Mouse (Mus musculus) embryonic fibroblast, embryonic 13.5 days (primary cell): ENCODE measurements around the gene Cspg5. TPM values are rescaled to one million over a fixed set of nuclear protein-coding genes. Genes with fewer than 3 reads are reported as not detected.

Experiments
- H3K27ac ChIP-seq: 2 replicates; pipeline ENCODE4 v1.5.1; 2012; ENCODE audit warnings: low read length, control low read depth, inconsistent platforms; ENCODE audit not compliant: insufficient read depth
- H3K4me1 ChIP-seq: 2 replicates; pipeline ENCODE4 v1.6.1; 2011; ENCODE audit warnings: low read length; ENCODE audit not compliant: control insufficient read depth, insufficient read depth
- H3K4me3 ChIP-seq: 2 replicates; pipeline ENCODE4 v1.5.1; 2011; ENCODE audit warnings: mild to moderate bottlenecking, control low read depth, low read length; ENCODE audit not compliant: insufficient read depth
- CTCF ChIP-seq: IDR thresholded peaks from 2 replicates; pipeline ENCODE4 v1.5.1; 2011; ENCODE audit warnings: mild to moderate bottlenecking, control low read depth, low read length, moderate library complexity, borderline replicate concordance; ENCODE audit not compliant: insufficient read depth
- POLR2A ChIP-seq: IDR thresholded peaks from 2 replicates; pipeline ENCODE4 v1.6.1; 2011; ENCODE audit warnings: low read depth, mild to moderate bottlenecking, control low read depth, low read length, moderate library complexity
- polyA plus RNA-seq: library from polyadenylated mRNA; stranded (reverse); fragments of >200 nt; gene quantifications from 2 replicates; pipeline ENCODE4 v1.2.4, GENCODE M21; 2011; ENCODE audit warnings: low read depth; ENCODE audit not compliant: missing spikeins, insufficient read length

The Cspg5 gene
- polyA plus RNA-seq, 1 experiment = 1.3 TPM

DNA sequence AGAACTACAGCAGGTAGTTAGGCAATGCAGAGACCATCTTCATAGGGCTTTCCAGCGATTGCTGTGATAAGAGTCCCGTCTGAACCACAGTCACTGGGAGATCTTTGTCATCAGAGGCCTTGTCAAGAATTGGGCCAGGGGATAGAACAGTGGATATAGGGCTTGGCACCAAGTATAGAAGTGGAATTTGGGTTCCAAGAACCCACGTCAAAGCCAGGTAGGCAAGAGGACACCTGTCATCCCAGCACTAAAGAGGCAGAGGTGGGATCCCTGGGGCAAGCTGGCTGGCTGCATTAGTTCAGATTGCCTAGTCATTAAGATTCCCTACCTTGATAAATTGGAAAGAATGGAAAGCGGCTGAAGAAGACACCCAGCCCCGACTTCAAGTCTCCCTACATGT, 62.8 kb downstream of the Cspg5 start:
- TF ChIP-seq POLR2A = no peak
- no peak for TF ChIP-seq CTCF
- Histone ChIP-seq H3K4me3 (no peak overlapping the region), H3K4me1 (peaks cover 4% of the 10 kb centered on the region; the same call in 1 of the 2 replicates), H3K27ac (no peak overlapping the region)

Other genes with a start within 250 kb of the Cspg5 start
- 108 and 127 TPM in 2 replicates for gene Smarcc1, start 126.1 kb upstream of the Cspg5 start, polyA plus RNA-seq
- gene Dhx30, start 126.0 kb upstream of the Cspg5 start, polyA plus RNA-seq = 63.2 and 65.1 TPM in 2 replicates
- 9.2 and 9.7 TPM in 2 replicates for gene Elp6, start 61.4 kb downstream of the Cspg5 start, polyA plus RNA-seq
- 41.2 and 55.2 TPM in 2 replicates for gene Scap, start 89.5 kb downstream of the Cspg5 start, polyA plus RNA-seq
- gene Ptpn23, start 164.4 kb downstream of the Cspg5 start, polyA plus RNA-seq = 37.4 and 45.3 TPM in 2 replicates
- not detected in 2 replicates for gene Ngp, start 176.0 kb downstream of the Cspg5 start, polyA plus RNA-seq
- 10.6 and 11.4 TPM in 2 replicates for gene Klhl18, start 232.9 kb downstream of the Cspg5 start, polyA plus RNA-seq
- gene Kif9, start 233.2 kb downstream of the Cspg5 start, polyA plus RNA-seq = 1.6 and 1.7 TPM in 2 replicates